Mouse (Mus musculus): Measurements from ENCODE around the gene Chrna10. TPM values are rescaled to one million over a fixed set of nuclear protein-coding genes. Genes with fewer than 3 reads are reported as not detected.

The Chrna10 gene
- polyA plus RNA-seq, 1 experiment = 0.18 TPM

DNA sequence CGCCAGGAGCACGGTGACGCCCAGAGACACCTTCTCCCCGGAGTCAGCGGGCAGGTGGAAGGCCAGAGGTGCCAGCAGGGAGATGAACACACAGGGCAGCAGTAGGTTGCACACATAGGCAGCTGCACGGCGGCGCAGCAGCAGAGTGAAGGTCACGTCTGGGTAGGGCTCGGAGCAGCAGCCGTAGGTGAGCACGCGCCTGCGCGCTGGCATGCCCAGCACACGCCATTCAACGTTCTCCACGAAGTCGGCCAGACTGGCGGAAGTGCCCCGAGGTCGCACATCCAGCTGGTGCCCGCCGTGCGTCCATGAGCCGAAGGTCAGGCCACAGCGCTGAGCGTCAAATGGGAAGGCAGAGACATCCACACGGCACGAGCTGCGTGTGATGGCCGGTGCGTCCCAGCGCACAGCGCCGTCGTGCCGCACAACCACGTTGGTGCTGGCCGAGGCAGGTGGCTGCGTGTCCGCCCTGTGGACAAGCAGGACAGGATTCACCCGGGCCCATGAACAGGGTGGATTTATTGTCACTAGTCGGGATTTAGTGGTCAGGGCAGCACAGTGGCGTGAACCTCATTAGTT, 3.4 kb downstream of the Chrna10 start:
- TF ChIP-seq POLR2A (IDR thresholded peaks at IDR 0.05; ENCODE audit: low read depth, low read length) (no peak), CTCF (IDR thresholded peaks at IDR 0.05; ENCODE audit: extremely low read depth, insufficient read length, insufficient replicate concordance, low read depth, low read length) (no peak)
- Histone ChIP-seq H3K27ac (ENCODE audit: insufficient read depth, low read depth, low read length) (no peak overlapping the region), H3K36me3 (ENCODE audit: control insufficient read depth, insufficient read depth, low read length) (no peaks in the 10 kb centered on the region), H3K4me3 (ENCODE audit: low read depth, low read length) (peak overlapping the region; percentile 41), H3K27me3 (ENCODE audit: control insufficient read depth, insufficient read depth, low read length) (no peaks in the 10 kb centered on the region), H3K4me1 (ENCODE audit: control insufficient read depth, insufficient read depth, insufficient read length, low read length) (no peaks in the 10 kb centered on the region)
- 67% methylated on average over 45 of the region's 45 CpGs for WGBS

GRCm38 (mm10) chr7:102109746-102110145, 6.9 kb downstream of the Chrna10 start:
- Histone ChIP-seq H3K27ac (ENCODE audit: insufficient read depth, low read depth, low read length) (no peak overlapping the region), H3K4me1 (ENCODE audit: control insufficient read depth, insufficient read depth, insufficient read length, low read length) (no peaks in the 10 kb centered on the region), H3K4me3 (ENCODE audit: low read depth, low read length) (no peak overlapping the region), H3K27me3 (ENCODE audit: control insufficient read depth, insufficient read depth, low read length) (no peaks in the 10 kb centered on the region), H3K36me3 (ENCODE audit: control insufficient read depth, insufficient read depth, low read length) (no peaks in the 10 kb centered on the region)
- WGBS = 83% methylated on average over 4 of the region's 4 CpGs
- no peak for TF ChIP-seq POLR2A (IDR thresholded peaks at IDR 0.05; ENCODE audit: low read depth, low read length)
- no peak for TF ChIP-seq CTCF (IDR thresholded peaks at IDR 0.05; ENCODE audit: extremely low read depth, insufficient read length, insufficient replicate concordance, low read depth, low read length)

GRCm38 (mm10) chr7:102109171-102109570, 7.5 kb downstream of the Chrna10 start, which contains the start of gene Art5:
Gene Art5 (minus strand): TSS chr7:102109489.
- WGBS = 79% methylated on average over 7 of the region's 7 CpGs
- Histone ChIP-seq H3K27ac (ENCODE audit: insufficient read depth, low read depth, low read length) (no peak within 1 kb of the TSS), H3K27me3 (ENCODE audit: control insufficient read depth, insufficient read depth, low read length) (no peaks in the 10 kb centered on the region), H3K4me1 (ENCODE audit: control insufficient read depth, insufficient read depth, insufficient read length, low read length) (no peaks in the 10 kb centered on the region), H3K4me3 (ENCODE audit: low read depth, low read length) (no peak within 1 kb of the TSS), H3K36me3 (ENCODE audit: control insufficient read depth, insufficient read depth, low read length) (no peaks in the 10 kb centered on the region)
- no peak for TF ChIP-seq CTCF (IDR thresholded peaks at IDR 0.05; ENCODE audit: extremely low read depth, insufficient read length, insufficient replicate concordance, low read depth, low read length)
- TF ChIP-seq POLR2A (IDR thresholded peaks at IDR 0.05; ENCODE audit: low read depth, low read length) = no peak

DNA sequence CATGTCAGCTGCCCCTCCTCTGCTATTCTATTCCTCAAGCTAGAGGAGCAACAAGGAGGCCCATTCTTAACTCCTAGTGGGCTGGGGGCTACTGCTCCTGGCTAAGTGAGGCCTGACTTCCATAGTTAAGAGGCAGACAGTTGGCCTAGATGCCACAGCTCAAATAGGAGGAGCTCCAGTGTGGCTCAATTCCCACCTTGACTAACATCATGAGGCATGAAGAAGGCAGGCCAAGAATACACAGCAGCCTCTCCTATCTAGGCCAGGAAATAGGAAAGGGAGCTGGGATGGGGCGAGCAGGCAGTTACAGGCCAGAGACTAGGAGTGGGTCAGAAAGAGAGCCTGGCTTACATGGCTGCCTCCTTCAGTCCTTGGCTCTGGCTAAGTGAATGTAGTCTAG, 8.4 kb downstream of the Chrna10 start:
- no peak for TF ChIP-seq CTCF (IDR thresholded peaks at IDR 0.05; ENCODE audit: extremely low read depth, insufficient read length, insufficient replicate concordance, low read depth, low read length)
- TF ChIP-seq POLR2A (IDR thresholded peaks at IDR 0.05; ENCODE audit: low read depth, low read length) = no peak
- H3K27me3 ChIP-seq (ENCODE audit: control insufficient read depth, insufficient read depth, low read length) = no peaks in the 10 kb centered on the region
- no peaks in the 10 kb centered on the region for H3K36me3 ChIP-seq (ENCODE audit: control insufficient read depth, insufficient read depth, low read length)
- H3K27ac ChIP-seq (ENCODE audit: insufficient read depth, low read depth, low read length) = no peak overlapping the region
- H3K4me3 ChIP-seq (ENCODE audit: low read depth, low read length) = no peak overlapping the region
- 75% methylated on average over 1 of the region's 1 CpGs for WGBS
- H3K4me1 ChIP-seq (ENCODE audit: control insufficient read depth, insufficient read depth, insufficient read length, low read length) = no peaks in the 10 kb centered on the region

DNA sequence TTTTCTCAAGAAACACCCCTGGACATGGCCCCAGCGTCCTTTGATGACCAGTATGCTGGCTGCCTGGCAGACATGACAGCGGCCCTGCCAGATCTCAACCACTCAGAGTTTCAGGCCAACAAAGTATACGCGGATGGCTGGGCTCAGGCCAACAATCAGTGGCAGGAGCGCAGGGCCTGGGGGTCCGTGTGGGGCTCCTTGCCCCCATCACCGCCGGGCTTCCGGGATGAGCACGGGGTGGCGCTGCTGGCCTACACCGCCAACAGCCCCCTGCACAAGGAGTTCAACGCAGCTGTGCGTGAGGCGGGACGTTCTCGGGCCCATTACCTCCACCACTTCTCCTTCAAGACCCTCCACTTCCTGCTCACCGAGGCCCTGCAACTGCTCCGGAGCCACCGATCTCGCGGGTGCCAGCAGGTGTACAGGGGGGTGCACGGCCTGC, 9.9 kb downstream of the Chrna10 start:
- H3K27ac ChIP-seq (ENCODE audit: insufficient read depth, low read depth, low read length) = no peak overlapping the region
- TF ChIP-seq CTCF (IDR thresholded peaks at IDR 0.05; ENCODE audit: extremely low read depth, insufficient read length, insufficient replicate concordance, low read depth, low read length) (no peak), POLR2A (IDR thresholded peaks at IDR 0.05; ENCODE audit: low read depth, low read length) (no peak)
- no peaks in the 10 kb centered on the region for H3K27me3 ChIP-seq (ENCODE audit: control insufficient read depth, insufficient read depth, low read length)
- no peaks in the 10 kb centered on the region for H3K36me3 ChIP-seq (ENCODE audit: control insufficient read depth, insufficient read depth, low read length)
- H3K4me3 ChIP-seq (ENCODE audit: low read depth, low read length) = peak overlapping the region; percentile 4; the same call in 1 of the 2 replicates
- WGBS = 23% methylated on average over 23 of the region's 23 CpGs
- 0 out of 2 replicates have a peak, but pooled peaks cover 3% of the 10 kb centered on the region for H3K4me1 ChIP-seq (ENCODE audit: control insufficient read depth, insufficient read depth, insufficient read length, low read length)

DNA sequence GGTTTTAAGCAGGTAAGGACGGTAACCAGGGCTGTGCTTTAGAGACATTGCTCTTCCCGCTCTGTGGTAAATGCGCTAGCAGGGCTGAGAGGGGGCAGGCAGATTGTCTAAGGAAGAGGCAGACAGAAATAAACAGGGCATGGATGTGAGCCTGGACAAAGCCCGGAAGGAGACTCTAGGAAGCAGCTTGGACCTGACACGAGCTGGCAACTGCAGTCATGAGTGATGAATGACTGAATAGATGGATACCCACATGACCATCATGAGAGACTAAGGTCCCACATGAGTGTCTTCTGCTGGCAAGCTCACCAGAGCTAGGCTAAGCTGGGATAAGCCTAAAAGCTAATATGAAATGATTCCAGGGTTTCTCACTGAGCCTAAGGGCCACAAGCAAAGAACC, 12.5 kb downstream of the Chrna10 start:
- TF ChIP-seq CTCF (IDR thresholded peaks at IDR 0.05; ENCODE audit: extremely low read depth, insufficient read length, insufficient replicate concordance, low read depth, low read length) = no peak
- no peak for TF ChIP-seq POLR2A (IDR thresholded peaks at IDR 0.05; ENCODE audit: low read depth, low read length)
- H3K4me3 ChIP-seq (ENCODE audit: low read depth, low read length) = no peak overlapping the region
- no peaks in the 10 kb centered on the region for H3K27me3 ChIP-seq (ENCODE audit: control insufficient read depth, insufficient read depth, low read length)
- no peaks in the 10 kb centered on the region for H3K36me3 ChIP-seq (ENCODE audit: control insufficient read depth, insufficient read depth, low read length)
- H3K27ac ChIP-seq (ENCODE audit: insufficient read depth, low read depth, low read length) = no peak overlapping the region
- H3K4me1 ChIP-seq (ENCODE audit: control insufficient read depth, insufficient read depth, insufficient read length, low read length) = peaks cover 6% of the 10 kb centered on the region; the same call in 1 of the 2 replicates
- 75% methylated on average over 5 of the region's 5 CpGs for WGBS

- TF ChIP-seq POLR2A (IDR thresholded peaks at IDR 0.05; ENCODE audit: low read depth, low read length) = no peak
- no peak for TF ChIP-seq CTCF (IDR thresholded peaks at IDR 0.05; ENCODE audit: extremely low read depth, insufficient read length, insufficient replicate concordance, low read depth, low read length)
- 83% methylated on average over 2 of the region's 2 CpGs for WGBS
- no peaks in the 10 kb centered on the region for H3K27me3 ChIP-seq (ENCODE audit: control insufficient read depth, insufficient read depth, low read length)
- no peak overlapping the region for H3K4me3 ChIP-seq (ENCODE audit: low read depth, low read length)
- H3K27ac ChIP-seq (ENCODE audit: insufficient read depth, low read depth, low read length) = no peak overlapping the region
- no peaks in the 10 kb centered on the region for H3K36me3 ChIP-seq (ENCODE audit: control insufficient read depth, insufficient read depth, low read length)
- peaks cover 6% of the 10 kb centered on the region; the same call in 1 of the 2 replicates for H3K4me1 ChIP-seq (ENCODE audit: control insufficient read depth, insufficient read depth, insufficient read length, low read length)
Measured at GRCm38 (mm10) chr7:102103555-102103954, 13.1 kb downstream of the Chrna10 start.

All from small intestine, adult 2 months (tissue).